In genomic region chr7:5081939-5082338, GRCm38 (mm10) we compare ENCODE assay signal across 11 mouse cellular contexts. TPM values are rescaled to one million over a fixed set of nuclear protein-coding genes. Genes with fewer than 3 reads are reported as not detected.
DNase-seq lines count a peak whose midpoint lies in the region; ATAC-seq and TF ChIP-seq lines count a peak whose summit lies in the region.
"Had no signal": no experiment of that assay in that cellular context is flagged by ENCODE, and none has a peak within 500 bp of the region (broad histone marks: within the 10 kb centered on the region; RNA-seq: fewer than 3 reads in every experiment).

No protein-coding gene starts in this region.

- TF ChIP-seq CTCF in stomach, postnatal 0 days (IDR thresholded peaks at IDR 0.05; ENCODE audit: low read depth): no peak

- ATAC-seq in heart, embryonic 12.5 days (ENCODE audit: insufficient number of reproducible peaks, low FRiP score): no peak
- ATAC-seq in midbrain, embryonic 13.5 days: no peak
- no peak for ATAC-seq in midbrain, embryonic 16.5 days
- no peak for ATAC-seq in limb, embryonic 15.5 days (ENCODE audit: insufficient number of reproducible peaks, low FRiP score, low TSS enrichment, low read depth)
- peak; percentile 59 for ATAC-seq in stomach, postnatal 0 days (ENCODE audit: low FRiP score, low TSS enrichment)
- ATAC-seq: CD4-positive, CD25-positive, alpha-beta regulatory T cell, adult 4 months had no signal

- peak overlapping the region; percentile 86 for H3K4me2 ChIP-seq in heart, embryonic 12.5 days
- peak overlapping the region; percentile 95 for H3K4me2 ChIP-seq in midbrain, embryonic 13.5 days (replicated peaks)
- H3K4me2 ChIP-seq in midbrain, embryonic 16.5 days (ENCODE audit: low read length): no peak overlapping the region
- H3K4me2 ChIP-seq in limb, embryonic 15.5 days: no peak overlapping the region
- peak overlapping the region; percentile 85 for H3K4me2 ChIP-seq in stomach, postnatal 0 days (replicated peaks; ENCODE audit: low read depth)

- H3K4me1 ChIP-seq in heart, embryonic 12.5 days (replicated peaks): peaks cover 38% of the 10 kb centered on the region
- peaks cover 28% of the 10 kb centered on the region for H3K4me1 ChIP-seq in midbrain, embryonic 13.5 days (replicated peaks)
- H3K4me1 ChIP-seq in midbrain, embryonic 16.5 days (ENCODE audit: control insufficient read depth, insufficient read depth, low read length): peaks cover 24% of the 10 kb centered on the region
- peaks cover 29% of the 10 kb centered on the region for H3K4me1 ChIP-seq in limb, embryonic 15.5 days
- 0 out of 2 replicates have a peak, but pooled peaks cover 2% of the 10 kb centered on the region for H3K4me1 ChIP-seq in stomach, postnatal 0 days (replicated peaks; ENCODE audit: control insufficient read depth, insufficient read depth)

- peak overlapping the region; percentile 98 for H3K4me3 ChIP-seq in heart, embryonic 12.5 days
- peak overlapping the region; percentile 0; the same call in 1 of the 2 replicates for H3K4me3 ChIP-seq in midbrain, embryonic 13.5 days (replicated peaks)
- H3K4me3 ChIP-seq in midbrain, embryonic 16.5 days (ENCODE audit: low read depth, low read length): no peak overlapping the region
- no peak overlapping the region for H3K4me3 ChIP-seq in limb, embryonic 15.5 days
- no peak overlapping the region for H3K4me3 ChIP-seq in stomach, postnatal 0 days (ENCODE audit: low read depth, low read length)

- no peaks in the 10 kb centered on the region for H3K9me3 ChIP-seq in heart, embryonic 12.5 days (replicated peaks)
- no peaks in the 10 kb centered on the region for H3K9me3 ChIP-seq in midbrain, embryonic 13.5 days
- H3K9me3 ChIP-seq in midbrain, embryonic 16.5 days (replicated peaks; ENCODE audit: control insufficient read depth, low read length, poor library complexity, severe bottlenecking): no peaks in the 10 kb centered on the region
- no peaks in the 10 kb centered on the region for H3K9me3 ChIP-seq in limb, embryonic 15.5 days
- no peaks in the 10 kb centered on the region for H3K9me3 ChIP-seq in stomach, postnatal 0 days (ENCODE audit: control insufficient read depth, low read length)

- H3K9ac ChIP-seq in heart, embryonic 12.5 days: peak overlapping the region; percentile 98; the same call in 1 of the 2 replicates
- H3K9ac ChIP-seq in midbrain, embryonic 13.5 days (replicated peaks): no peak overlapping the region
- no peak overlapping the region for H3K9ac ChIP-seq in midbrain, embryonic 16.5 days (ENCODE audit: low read depth, low read length)
- 0 out of 2 replicates have a peak overlapping the region, but pooled peaks have one; percentile 7 for H3K9ac ChIP-seq in limb, embryonic 15.5 days
- H3K9ac ChIP-seq in stomach, postnatal 0 days (ENCODE audit: low read length): no peak overlapping the region

- H3K27me3 ChIP-seq in heart, embryonic 12.5 days (replicated peaks): no peaks in the 10 kb centered on the region
- no peaks in the 10 kb centered on the region for H3K27me3 ChIP-seq in midbrain, embryonic 13.5 days
- no peaks in the 10 kb centered on the region for H3K27me3 ChIP-seq in midbrain, embryonic 16.5 days (ENCODE audit: control insufficient read depth, insufficient read depth, low read depth, low read length)
- H3K27me3 ChIP-seq in limb, embryonic 15.5 days: no peaks in the 10 kb centered on the region
- no peaks in the 10 kb centered on the region for H3K27me3 ChIP-seq in stomach, postnatal 0 days (ENCODE audit: control insufficient read depth, insufficient read depth, low read length)

- H3K27ac ChIP-seq in heart, embryonic 12.5 days (ENCODE audit: poor library complexity, severe bottlenecking): no peak overlapping the region
- no peak overlapping the region for H3K27ac ChIP-seq in midbrain, embryonic 13.5 days
- no peak overlapping the region for H3K27ac ChIP-seq in midbrain, embryonic 16.5 days (ENCODE audit: low read length)
- H3K27ac ChIP-seq in limb, embryonic 15.5 days: no peak overlapping the region
- peak overlapping the region; percentile 49 for H3K27ac ChIP-seq in stomach, postnatal 0 days (replicated peaks)

- TF ChIP-seq EP300 in stomach, postnatal 0 days (optimal IDR thresholded peaks at IDR 0.05): no peak

- no peak for DNase-seq in heart, adult 11 months
- peak; percentile 57 for DNase-seq in stomach, postnatal 0 days (ENCODE audit: low spot score)
- no peak for DNase-seq in cerebellum, adult 11 months
- no peak for DNase-seq in c-Kit-positive CD71-positive TER-119-positive erythroid progenitor cells, embryonic 14.5 days (ENCODE audit: low spot score)

- peaks cover 55% of the 10 kb centered on the region for H3K36me3 ChIP-seq in heart, embryonic 12.5 days
- peaks cover 51% of the 10 kb centered on the region for H3K36me3 ChIP-seq in midbrain, embryonic 13.5 days
- peaks cover 7% of the 10 kb centered on the region for H3K36me3 ChIP-seq in midbrain, embryonic 16.5 days (ENCODE audit: control insufficient read depth, insufficient read depth, low read length)
- H3K36me3 ChIP-seq in limb, embryonic 15.5 days: peaks cover 44% of the 10 kb centered on the region
- peaks cover 11% of the 10 kb centered on the region for H3K36me3 ChIP-seq in stomach, postnatal 0 days (ENCODE audit: control insufficient read depth, insufficient read depth, low read length)

- 96% methylated on average over 2 of the region's 2 CpGs for WGBS in heart, embryonic 12.5 days
- 98% methylated on average over 2 of the region's 2 CpGs for WGBS in midbrain, embryonic 13.5 days
- 100% methylated on average over 2 of the region's 2 CpGs for WGBS in midbrain, embryonic 16.5 days
- 97% methylated on average over 2 of the region's 2 CpGs for WGBS in limb, embryonic 15.5 days
- WGBS in stomach, postnatal 0 days: 72% methylated on average over 2 of the region's 2 CpGs

RNA-seq across cellular contexts. Expression of gene Epn1, which starts 1.9 kb away (rescaled TPM):
- polyA plus RNA-seq in heart, embryonic 12.5 days (2016; fragmentation: Nextera tagmentation; extraction: Ambion mirVana): 52.1 TPM in 2 replicates
- polyA plus RNA-seq in midbrain, embryonic 13.5 days (2015; fragmentation: Nextera tagmentation; extraction: Ambion mirVana): 73.5 and 80.1 TPM in 2 replicates
- polyA plus RNA-seq in midbrain, embryonic 16.5 days (2015; fragmentation: Nextera tagmentation; extraction: Ambion mirVana): 107 and 120 TPM in 2 replicates
- polyA plus RNA-seq in limb, embryonic 15.5 days (2015; fragmentation: Nextera tagmentation; extraction: Ambion mirVana): 59.8 and 63.0 TPM in 2 replicates
- polyA plus RNA-seq in stomach, postnatal 0 days (2015; fragmentation: Nextera tagmentation; extraction: Ambion mirVana): 41.0 and 44.5 TPM in 2 replicates

RNA-seq across cellular contexts. Expression of gene U2af2, which starts 20.0 kb away (rescaled TPM):
- 81.7 and 83.9 TPM in 2 replicates for polyA plus RNA-seq in heart, embryonic 12.5 days (2016; fragmentation: Nextera tagmentation; extraction: Ambion mirVana)
- polyA plus RNA-seq in midbrain, embryonic 13.5 days (2015; fragmentation: Nextera tagmentation; extraction: Ambion mirVana): 121 and 128 TPM in 2 replicates
- polyA plus RNA-seq in midbrain, embryonic 16.5 days (2015; fragmentation: Nextera tagmentation; extraction: Ambion mirVana): 96.7 and 103 TPM in 2 replicates
- 103 and 117 TPM in 2 replicates for polyA plus RNA-seq in limb, embryonic 15.5 days (2015; fragmentation: Nextera tagmentation; extraction: Ambion mirVana)
- 49.2 and 50.1 TPM in 2 replicates for polyA plus RNA-seq in stomach, postnatal 0 days (2015; fragmentation: Nextera tagmentation; extraction: Ambion mirVana)

RNA-seq across cellular contexts. Expression of gene Zfp580, which starts 30.6 kb away (rescaled TPM):
- polyA plus RNA-seq in heart, embryonic 12.5 days (2016; fragmentation: Nextera tagmentation; extraction: Ambion mirVana): 16.6 and 17.7 TPM in 2 replicates
- 70.1 and 72.8 TPM in 2 replicates for polyA plus RNA-seq in midbrain, embryonic 13.5 days (2015; fragmentation: Nextera tagmentation; extraction: Ambion mirVana)
- polyA plus RNA-seq in midbrain, embryonic 16.5 days (2015; fragmentation: Nextera tagmentation; extraction: Ambion mirVana): 101 and 117 TPM in 2 replicates
- 32.0 and 33.8 TPM in 2 replicates for polyA plus RNA-seq in limb, embryonic 15.5 days (2015; fragmentation: Nextera tagmentation; extraction: Ambion mirVana)
- polyA plus RNA-seq in stomach, postnatal 0 days (2015; fragmentation: Nextera tagmentation; extraction: Ambion mirVana): 21.0 and 21.6 TPM in 2 replicates

RNA-seq across cellular contexts. Expression of gene Rfpl4, which starts 34.8 kb away (rescaled TPM):
- not detected in 2 replicates for polyA plus RNA-seq in heart, embryonic 12.5 days (2016; fragmentation: Nextera tagmentation; extraction: Ambion mirVana)
- not detected in 2 replicates for polyA plus RNA-seq in midbrain, embryonic 13.5 days (2015; fragmentation: Nextera tagmentation; extraction: Ambion mirVana)
- not detected in 2 replicates for polyA plus RNA-seq in midbrain, embryonic 16.5 days (2015; fragmentation: Nextera tagmentation; extraction: Ambion mirVana)
- polyA plus RNA-seq in limb, embryonic 15.5 days (2015; fragmentation: Nextera tagmentation; extraction: Ambion mirVana): not detected in 2 replicates
- not detected in 2 replicates for polyA plus RNA-seq in stomach, postnatal 0 days (2015; fragmentation: Nextera tagmentation; extraction: Ambion mirVana)
- polyA plus RNA-seq: cortical plate, adult 2 months; gonadal fat pad, adult 2 months had no signal

RNA-seq across cellular contexts. Expression of gene Zfp784, which starts 43.7 kb away (rescaled TPM):
- polyA plus RNA-seq in heart, embryonic 12.5 days (2016; fragmentation: Nextera tagmentation; extraction: Ambion mirVana): 3.6 and 4.9 TPM in 2 replicates
- polyA plus RNA-seq in midbrain, embryonic 13.5 days (2015; fragmentation: Nextera tagmentation; extraction: Ambion mirVana): 10.5 and 11.2 TPM in 2 replicates
- 10.5 and 10.8 TPM in 2 replicates for polyA plus RNA-seq in midbrain, embryonic 16.5 days (2015; fragmentation: Nextera tagmentation; extraction: Ambion mirVana)
- 5.9 and 7.1 TPM in 2 replicates for polyA plus RNA-seq in limb, embryonic 15.5 days (2015; fragmentation: Nextera tagmentation; extraction: Ambion mirVana)
- polyA plus RNA-seq in stomach, postnatal 0 days (2015; fragmentation: Nextera tagmentation; extraction: Ambion mirVana): 4.1 and 4.3 TPM in 2 replicates

Comparison
In these comparisons a context has a peak if more than half of its experiments do, and no peak if none do; other contexts are left out.
1. H3K4me2 ChIP-seq: peak in heart, embryonic 12.5 days (single experiment), midbrain, embryonic 13.5 days (single experiment) and stomach, postnatal 0 days (single experiment); none in midbrain, embryonic 16.5 days (single experiment) and limb, embryonic 15.5 days (single experiment).
2. H3K4me3 ChIP-seq: peak in heart, embryonic 12.5 days (single experiment) and midbrain, embryonic 13.5 days (single experiment); none in midbrain, embryonic 16.5 days (single experiment), limb, embryonic 15.5 days (single experiment) and stomach, postnatal 0 days (single experiment).
3. H3K9ac ChIP-seq: peak in heart, embryonic 12.5 days (single experiment) and limb, embryonic 15.5 days (single experiment); none in midbrain, embryonic 13.5 days (single experiment), midbrain, embryonic 16.5 days (single experiment) and stomach, postnatal 0 days (single experiment).